Mouse (Mus musculus) G1E (cell line): ENCODE measurements around the gene Golph3l.

ENCODE experiments used
- CTCF ChIP-seq: IDR thresholded peaks from 2 replicates; pipeline ENCODE4 v1.5.1; 2012; ENCODE audit warnings: low read depth, low read length, inconsistent platforms, mixed read lengths
- GATA1 ChIP-seq: IDR thresholded peaks from 2 replicates; pipeline ENCODE4 v1.6.1; 2012; ENCODE audit warnings: borderline replicate concordance, low read length, inconsistent platforms, mixed read lengths

DNA sequence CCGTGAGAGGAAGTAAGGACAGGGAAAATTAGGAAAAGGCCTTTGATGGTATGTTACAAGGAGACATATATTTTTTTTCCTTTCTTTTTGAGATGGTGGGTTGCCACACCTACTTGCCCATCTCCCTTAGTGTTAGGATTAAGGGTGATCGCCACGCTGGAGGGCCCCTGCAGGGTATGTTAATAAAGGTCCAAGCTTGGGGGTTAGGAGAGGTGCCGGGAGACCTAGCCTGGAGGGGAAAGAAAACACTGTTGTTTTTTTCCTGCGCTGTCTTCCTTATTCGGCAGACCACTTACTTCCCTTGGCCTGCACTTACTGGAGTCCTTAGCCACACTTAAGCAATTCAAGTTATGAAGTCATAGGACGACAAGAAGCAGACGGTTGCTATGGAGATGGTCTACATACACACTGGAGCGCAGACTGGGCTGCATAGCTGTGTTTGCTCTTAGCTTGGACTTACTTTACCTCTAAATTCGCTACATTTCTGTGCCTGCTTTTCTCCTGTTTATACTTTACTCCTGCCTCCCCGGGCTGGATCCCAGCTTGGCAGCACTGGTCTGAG lies 64.8 kb downstream of the Golph3l start:
- TF ChIP-seq CTCF (no peak), GATA1 (no peak)
